Mouse (Mus musculus) G1E (cell line): ENCODE data around the gene Sdhaf3. TPM values are rescaled to one million over a fixed set of nuclear protein-coding genes. Genes with fewer than 3 reads are reported as not detected.

ENCODE experiments used
- ATAC-seq: 2 replicates; pipeline ENCODE4 v1.8.0; 2016; ENCODE audit warnings: mild to moderate bottlenecking; ENCODE audit not compliant: insufficient number of reproducible peaks, poor library complexity, low FRiP score, severe bottlenecking; ENCODE audit errors: extremely low read depth
- DNase-seq: peaks from one replicate; pipeline ENCODE4 v3.0.0; 2012; ENCODE audit warnings: low spot score
- H3K27me3 ChIP-seq: 2 replicates; pipeline ENCODE4 v1.6.1; 2012; ENCODE audit warnings: mild to moderate bottlenecking, low read length, inconsistent platforms; ENCODE audit not compliant: insufficient read depth
- H3K36me3 ChIP-seq: replicated peaks from 2 replicates; pipeline ENCODE3; 2012; ENCODE audit warnings: mild to moderate bottlenecking, inconsistent platforms
- H3K4me1 ChIP-seq: 2 replicates; pipeline ENCODE4 v1.6.1; 2012; ENCODE audit warnings: low read depth, low read length, inconsistent platforms, mixed read lengths; ENCODE audit not compliant: insufficient read depth
- H3K4me3 ChIP-seq: 2 replicates; pipeline ENCODE4 v1.5.1; 2012; ENCODE audit warnings: low read depth, mild to moderate bottlenecking, inconsistent platforms, low read length, moderate library complexity, mixed read lengths
- H3K9me3 ChIP-seq: replicated peaks from 2 replicates; pipeline ENCODE4 v1.6.1; 2012; ENCODE audit warnings: inconsistent platforms
- CTCF ChIP-seq: IDR thresholded peaks from 2 replicates; pipeline ENCODE4 v1.5.1; 2012; ENCODE audit warnings: low read depth, low read length, inconsistent platforms, mixed read lengths
- GATA1 ChIP-seq: IDR thresholded peaks from 2 replicates; pipeline ENCODE4 v1.6.1; 2012; ENCODE audit warnings: borderline replicate concordance, low read length, inconsistent platforms, mixed read lengths
- GATA2 ChIP-seq: IDR thresholded peaks from 2 replicates; pipeline ENCODE4 v1.6.1; 2012; ENCODE audit warnings: low read depth, low read length, inconsistent platforms, borderline replicate concordance
- POLR2AphosphoS5 ChIP-seq: IDR thresholded peaks from 2 replicates; pipeline ENCODE4 v1.6.1; 2012; ENCODE audit warnings: low read depth, low read length, inconsistent platforms; ENCODE audit not compliant: insufficient replicate concordance
- TAL1 ChIP-seq: conservative IDR thresholded peaks from 2 replicates; pipeline ENCODE4 v1.6.1; 2012; ENCODE audit warnings: low read depth, low read length, inconsistent platforms, mixed read lengths
- polyA plus RNA-seq: library from polyadenylated mRNA; stranded (reverse); fragments of >175 nt; gene quantifications from 2 replicates; pipeline ENCODE4 v1.2.3, GENCODE M21; 2012
- total RNA-seq, 2 experiments: library from RNA; stranded (forward) in 1 of 2; stranded (reverse) in 1 of 2; fragments of 200-1000 nt in 1 of 2; fragments of >200 nt in 1 of 2; fragmentation: Nextera tagmentation in 1 of 2; gene quantifications; 2 replicates each; pipeline ENCODE4 v1.2.3; 2014 to 2017

Gene Sdhaf3
- total and polyA plus RNA-seq, 3 experiments = 1.4 to 7.1 (median 5.0) TPM

GRCm38 (mm10) chr6:7083661-7084060 lies 127.9 kb downstream of the Sdhaf3 start:
- DNase-seq (no peak), ATAC-seq (no peak)
- Histone ChIP-seq H3K27me3 (no peaks in the 10 kb centered on the region), H3K36me3 (no peaks in the 10 kb centered on the region), H3K4me1 (no peaks in the 10 kb centered on the region), H3K4me3 (no peak overlapping the region), H3K9me3 (no peaks in the 10 kb centered on the region)
- no peak for TF ChIP-seq TAL1
- TF ChIP-seq GATA1 = no peak
- TF ChIP-seq CTCF = no peak
- TF ChIP-seq POLR2AphosphoS5 = no peak
- TF ChIP-seq GATA2 = no peak

GRCm38 (mm10) chr6:7084370-7084769 lies 128.6 kb downstream of the Sdhaf3 start:
- Histone ChIP-seq H3K36me3 (no peaks in the 10 kb centered on the region), H3K4me3 (no peak overlapping the region), H3K4me1 (no peaks in the 10 kb centered on the region), H3K9me3 (no peaks in the 10 kb centered on the region), H3K27me3 (no peaks in the 10 kb centered on the region)
- TF ChIP-seq GATA2 (no peak), TAL1 (no peak), GATA1 (no peak), POLR2AphosphoS5 (no peak), CTCF (no peak)
- ATAC-seq (no peak), DNase-seq (no peak)

GRCm38 (mm10) chr6:7085506-7085905 lies 129.7 kb downstream of the Sdhaf3 start:
- Histone ChIP-seq H3K4me3 (no peak overlapping the region), H3K27me3 (no peaks in the 10 kb centered on the region), H3K4me1 (no peaks in the 10 kb centered on the region), H3K36me3 (no peaks in the 10 kb centered on the region), H3K9me3 (no peaks in the 10 kb centered on the region)
- DNase-seq = no peak
- no peak for ATAC-seq
- TF ChIP-seq GATA1 (no peak), CTCF (no peak), POLR2AphosphoS5 (no peak), GATA2 (no peak)

GRCm38 (mm10) chr6:7092094-7092493 lies 136.3 kb downstream of the Sdhaf3 start:
- peaks cover 3% of the 10 kb centered on the region; the same call in 1 of the 2 replicates for H3K27me3 ChIP-seq

More at GRCm38 (mm10) chr6:7092094-7092493, 136.3 kb downstream of the Sdhaf3 start:
- H3K4me1 ChIP-seq = no peaks in the 10 kb centered on the region
- H3K4me3 ChIP-seq = no peak overlapping the region
- no peaks in the 10 kb centered on the region for H3K36me3 ChIP-seq
- no peak for ATAC-seq
- TF ChIP-seq CTCF = no peak
- no peaks in the 10 kb centered on the region for H3K9me3 ChIP-seq
- no peak for DNase-seq

Other genes with a start within 250 kb of the Sdhaf3 start
- not detected in 2 replicates for gene Dlx6, start 92.7 kb upstream of the Sdhaf3 start, total RNA-seq (2014; fragmentation: Nextera tagmentation)
- 1.1 TPM in 1 of 2 replicates, not detected in the other for gene Dlx6, start 92.7 kb upstream of the Sdhaf3 start, total RNA-seq (2017)
- not detected in 2 replicates for gene Dlx6, start 92.7 kb upstream of the Sdhaf3 start, polyA plus RNA-seq
- not detected in 2 replicates for gene Dlx5, start 73.9 kb upstream of the Sdhaf3 start, total RNA-seq (2014; fragmentation: Nextera tagmentation)
- gene Dlx5, start 73.9 kb upstream of the Sdhaf3 start, total RNA-seq (2017) = not detected in 2 replicates
- gene Dlx5, start 73.9 kb upstream of the Sdhaf3 start, polyA plus RNA-seq = not detected in 2 replicates